Mouse (Mus musculus): Measurements from ENCODE around the gene Fxyd4. TPM values are rescaled to one million over a fixed set of nuclear protein-coding genes. Genes with fewer than 3 reads are reported as not detected.

Fxyd4 gene
- polyA plus RNA-seq (2015; fragmentation: Nextera tagmentation; extraction: Ambion mirVana): 1.8 and 3.5 TPM in 2 replicates

DNA sequence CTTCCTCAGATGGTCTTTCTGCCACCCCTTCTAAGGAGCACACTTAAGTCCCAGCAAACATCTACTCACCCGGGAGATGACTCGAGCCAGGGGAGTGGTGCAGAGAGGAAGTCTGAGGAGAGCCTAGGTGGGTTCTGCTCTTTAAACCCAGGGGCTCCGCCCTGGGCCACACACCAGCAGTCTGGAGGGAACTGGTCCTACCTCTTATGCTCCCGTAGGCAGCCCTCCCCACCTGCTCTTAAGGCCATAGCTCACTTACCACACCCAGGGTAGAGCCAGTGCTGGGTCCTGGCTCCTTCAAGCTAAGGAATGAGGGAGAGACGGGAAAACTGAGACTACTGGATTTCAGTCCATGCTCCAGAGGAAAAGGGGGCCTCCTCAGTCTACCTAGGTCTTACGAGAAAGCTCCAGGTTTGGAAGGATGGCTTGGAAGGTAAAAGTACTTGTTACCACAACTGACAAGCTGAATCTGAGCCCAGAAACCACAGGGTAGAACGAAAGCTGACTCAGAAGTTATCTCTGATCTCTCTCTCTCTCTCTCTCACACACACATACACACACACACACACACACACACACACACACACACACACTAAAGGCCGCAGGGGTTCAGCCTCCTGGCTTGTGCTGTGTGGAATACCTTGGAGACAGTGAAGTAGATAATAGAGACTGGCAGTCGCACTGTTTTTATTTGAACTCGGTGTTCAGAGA, at the start of gene Fxyd4:
TSS of gene Fxyd4 (minus strand) at position 471 of the 711 bp plus-strand sequence.
- Histone ChIP-seq H3K27me3 (ENCODE audit: control insufficient read depth, insufficient read depth, low read depth, low read length) (no peaks in the 10 kb centered on the region), H3K4me1 (ENCODE audit: control insufficient read depth, insufficient read depth, low read length) (no peaks in the 10 kb centered on the region), H3K9ac (ENCODE audit: low read depth, low read length) (no peak within 1 kb of the TSS), H3K27ac (ENCODE audit: low read length) (no peak within 1 kb of the TSS), H3K9me3 (replicated peaks; ENCODE audit: control insufficient read depth, low read length, poor library complexity, severe bottlenecking) (no peaks in the 10 kb centered on the region), H3K4me3 (ENCODE audit: low read depth, low read length) (no peak within 1 kb of the TSS), H3K36me3 (ENCODE audit: control insufficient read depth, insufficient read depth, low read length) (no peaks in the 10 kb centered on the region), H3K4me2 (ENCODE audit: low read length) (no peak within 1 kb of the TSS)
- ATAC-seq: no peak
- WGBS: 81% methylated on average over 10 of the region's 10 CpGs

GRCm38 (mm10) chr6:117987173-117987572, 49.7 kb upstream of the Fxyd4 start:
- H3K9ac ChIP-seq (ENCODE audit: low read depth, low read length): no peak overlapping the region
- H3K4me3 ChIP-seq (ENCODE audit: low read depth, low read length): no peak overlapping the region
- H3K27me3 ChIP-seq (ENCODE audit: control insufficient read depth, insufficient read depth, low read depth, low read length): no peaks in the 10 kb centered on the region
- H3K4me1 ChIP-seq (ENCODE audit: control insufficient read depth, insufficient read depth, low read length): no peaks in the 10 kb centered on the region
- no peak overlapping the region for H3K27ac ChIP-seq (ENCODE audit: low read length)
- no peak for ATAC-seq
- H3K36me3 ChIP-seq (ENCODE audit: control insufficient read depth, insufficient read depth, low read length): no peaks in the 10 kb centered on the region
- WGBS: 60% methylated on average over 5 of the region's 5 CpGs
- no peaks in the 10 kb centered on the region for H3K9me3 ChIP-seq (replicated peaks; ENCODE audit: control insufficient read depth, low read length, poor library complexity, severe bottlenecking)
- H3K4me2 ChIP-seq (ENCODE audit: low read length): no peak overlapping the region

- no peak overlapping the region for H3K4me3 ChIP-seq (ENCODE audit: low read depth, low read length)
- H3K27ac ChIP-seq (ENCODE audit: low read length): no peak overlapping the region
- WGBS: 69% methylated on average over 9 of the region's 9 CpGs
- ATAC-seq: no peak
- no peaks in the 10 kb centered on the region for H3K4me1 ChIP-seq (ENCODE audit: control insufficient read depth, insufficient read depth, low read length)
- H3K9ac ChIP-seq (ENCODE audit: low read depth, low read length): no peak overlapping the region
- H3K27me3 ChIP-seq (ENCODE audit: control insufficient read depth, insufficient read depth, low read depth, low read length): no peaks in the 10 kb centered on the region
- no peaks in the 10 kb centered on the region for H3K9me3 ChIP-seq (replicated peaks; ENCODE audit: control insufficient read depth, low read length, poor library complexity, severe bottlenecking)
- no peak overlapping the region for H3K4me2 ChIP-seq (ENCODE audit: low read length)
- H3K36me3 ChIP-seq (ENCODE audit: control insufficient read depth, insufficient read depth, low read length): no peaks in the 10 kb centered on the region
Measured at GRCm38 (mm10) chr6:117966729-117967128, 29.2 kb upstream of the Fxyd4 start.

DNA sequence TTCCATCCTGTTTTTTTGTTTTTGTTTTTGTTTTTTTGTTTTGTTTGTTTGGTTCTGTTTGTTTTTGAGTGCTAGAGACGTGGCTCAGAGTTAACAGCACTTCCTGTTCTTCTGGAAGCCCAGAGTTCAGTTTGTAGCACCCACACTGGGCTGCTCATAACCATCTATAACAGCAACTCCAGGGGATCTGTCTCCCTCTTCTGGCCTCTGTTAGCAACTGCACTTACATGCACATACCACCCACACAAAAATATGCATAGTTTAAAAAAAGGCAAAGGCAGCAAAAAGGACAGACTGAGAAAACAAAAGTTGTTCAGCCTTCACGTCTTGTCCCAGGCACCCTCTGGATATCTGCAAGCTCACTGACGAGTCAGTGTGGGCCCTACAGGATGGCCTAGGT, 25.7 kb upstream of the Fxyd4 start:
- Histone ChIP-seq H3K4me2 (ENCODE audit: low read length) (no peak overlapping the region), H3K4me1 (ENCODE audit: control insufficient read depth, insufficient read depth, low read length) (no peaks in the 10 kb centered on the region), H3K27ac (ENCODE audit: low read length) (no peak overlapping the region), H3K27me3 (ENCODE audit: control insufficient read depth, insufficient read depth, low read depth, low read length) (no peaks in the 10 kb centered on the region), H3K9me3 (replicated peaks; ENCODE audit: control insufficient read depth, low read length, poor library complexity, severe bottlenecking) (no peaks in the 10 kb centered on the region), H3K9ac (ENCODE audit: low read depth, low read length) (no peak overlapping the region), H3K4me3 (ENCODE audit: low read depth, low read length) (no peak overlapping the region), H3K36me3 (ENCODE audit: control insufficient read depth, insufficient read depth, low read length) (no peaks in the 10 kb centered on the region)
- WGBS: 81% methylated on average over 3 of the region's 3 CpGs
- no peak for ATAC-seq

DNA sequence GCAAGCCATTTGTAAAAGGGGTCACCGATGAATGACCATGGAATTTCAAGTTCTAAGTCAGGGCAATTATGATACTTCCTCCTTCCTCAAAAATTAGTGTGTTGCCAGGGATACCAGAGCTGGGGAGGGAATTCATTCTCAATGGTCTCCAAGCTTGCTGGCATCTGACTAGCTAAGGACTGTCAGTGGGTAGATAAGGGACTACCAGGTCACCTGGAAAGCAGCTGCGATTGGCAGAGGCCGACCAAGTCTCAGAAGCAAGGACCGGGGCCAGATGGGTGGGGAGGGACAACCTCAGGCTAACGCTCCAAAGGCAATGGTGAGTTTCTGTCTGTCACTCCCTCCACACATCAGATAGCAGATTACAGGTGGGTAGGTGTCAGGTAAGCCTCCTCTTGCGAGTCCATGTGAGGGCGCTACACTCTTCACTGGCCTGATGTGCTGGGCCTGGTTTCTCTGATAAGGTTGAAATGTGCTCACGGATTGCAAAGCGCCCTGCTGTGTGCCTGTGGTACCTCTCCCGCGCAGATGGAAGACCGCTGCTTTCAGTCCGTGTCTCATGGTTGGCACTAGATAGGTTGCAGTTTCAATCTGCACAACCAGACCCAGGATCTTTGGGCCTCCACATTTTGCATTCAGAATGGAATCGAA, 19.5 kb upstream of the Fxyd4 start:
- 20% methylated on average over 14 of the region's 14 CpGs for WGBS
- Histone ChIP-seq H3K36me3 (ENCODE audit: control insufficient read depth, insufficient read depth, low read length) (no peaks in the 10 kb centered on the region), H3K4me1 (ENCODE audit: control insufficient read depth, insufficient read depth, low read length) (peaks cover 5% of the 10 kb centered on the region; the same call in 1 of the 2 replicates), H3K27me3 (ENCODE audit: control insufficient read depth, insufficient read depth, low read depth, low read length) (no peaks in the 10 kb centered on the region), H3K4me3 (ENCODE audit: low read depth, low read length) (no peak overlapping the region), H3K9ac (ENCODE audit: low read depth, low read length) (no peak overlapping the region), H3K9me3 (replicated peaks; ENCODE audit: control insufficient read depth, low read length, poor library complexity, severe bottlenecking) (no peaks in the 10 kb centered on the region), H3K27ac (ENCODE audit: low read length) (no peak overlapping the region), H3K4me2 (ENCODE audit: low read length) (no peak overlapping the region)
- ATAC-seq: no peak

DNA sequence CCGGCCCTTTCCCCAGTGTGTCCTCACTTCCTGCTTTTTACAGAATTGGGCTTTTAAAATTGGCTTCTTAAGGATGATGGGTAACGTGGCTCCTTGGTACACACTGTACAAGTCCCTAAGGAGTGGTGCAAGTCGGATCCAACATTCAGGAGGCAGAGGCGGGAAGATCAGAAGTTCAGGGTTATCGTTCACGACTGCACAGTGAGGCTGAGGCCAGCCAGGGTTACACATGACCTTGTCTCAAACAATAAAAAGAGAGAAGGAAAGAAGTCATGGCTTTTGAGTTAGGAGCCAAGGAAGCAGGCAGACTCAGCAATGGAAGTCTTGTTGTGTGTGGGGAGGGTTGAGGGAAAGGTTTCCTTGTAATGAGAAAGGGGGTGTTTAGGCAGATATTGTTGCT, 18.7 kb upstream of the Fxyd4 start:
- Histone ChIP-seq H3K4me1 (ENCODE audit: control insufficient read depth, insufficient read depth, low read length) (peaks cover 5% of the 10 kb centered on the region; the same call in 1 of the 2 replicates), H3K9me3 (replicated peaks; ENCODE audit: control insufficient read depth, low read length, poor library complexity, severe bottlenecking) (no peaks in the 10 kb centered on the region), H3K4me3 (ENCODE audit: low read depth, low read length) (no peak overlapping the region), H3K9ac (ENCODE audit: low read depth, low read length) (no peak overlapping the region), H3K27ac (ENCODE audit: low read length) (no peak overlapping the region), H3K4me2 (ENCODE audit: low read length) (no peak overlapping the region), H3K36me3 (ENCODE audit: control insufficient read depth, insufficient read depth, low read length) (no peaks in the 10 kb centered on the region), H3K27me3 (ENCODE audit: control insufficient read depth, insufficient read depth, low read depth, low read length) (no peaks in the 10 kb centered on the region)
- WGBS: 65% methylated on average over 6 of the region's 6 CpGs
- no peak for ATAC-seq

DNA sequence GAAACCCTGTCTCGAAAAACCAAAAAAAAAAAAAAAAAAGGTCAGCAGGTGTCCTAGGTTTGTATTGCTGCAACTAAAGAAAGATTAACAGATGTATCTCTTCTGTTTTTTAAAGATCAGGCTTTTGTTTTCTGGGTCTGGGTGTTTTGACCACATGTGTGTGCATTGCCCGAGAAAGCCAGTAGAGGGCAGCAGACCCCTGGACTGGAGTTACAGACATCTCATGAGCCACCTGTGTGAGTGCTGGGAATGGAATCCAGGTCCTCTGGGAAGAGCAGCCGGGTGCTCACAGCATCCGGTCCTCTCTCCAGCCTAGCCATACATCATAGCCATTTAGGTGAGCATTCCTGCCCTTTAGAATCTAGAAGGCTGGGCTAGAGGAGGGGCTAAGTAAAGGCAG, 14.8 kb upstream of the Fxyd4 start:
- no peaks in the 10 kb centered on the region for H3K9me3 ChIP-seq (replicated peaks; ENCODE audit: control insufficient read depth, low read length, poor library complexity, severe bottlenecking)
- WGBS: 79% methylated on average over 4 of the region's 4 CpGs
- no peak for ATAC-seq
- no peak overlapping the region for H3K9ac ChIP-seq (ENCODE audit: low read depth, low read length)
- no peaks in the 10 kb centered on the region for H3K36me3 ChIP-seq (ENCODE audit: control insufficient read depth, insufficient read depth, low read length)
- no peak overlapping the region for H3K4me2 ChIP-seq (ENCODE audit: low read length)
- H3K27me3 ChIP-seq (ENCODE audit: control insufficient read depth, insufficient read depth, low read depth, low read length): no peaks in the 10 kb centered on the region
- H3K27ac ChIP-seq (ENCODE audit: low read length): no peak overlapping the region
- no peak overlapping the region for H3K4me3 ChIP-seq (ENCODE audit: low read depth, low read length)
- peaks cover 5% of the 10 kb centered on the region; the same call in 1 of the 2 replicates for H3K4me1 ChIP-seq (ENCODE audit: control insufficient read depth, insufficient read depth, low read length)

- no peak for ATAC-seq
- WGBS: 93% methylated on average over 2 of the region's 2 CpGs
Measured at GRCm38 (mm10) chr6:117943899-117944298, 6.4 kb upstream of the Fxyd4 start.

GRCm38 (mm10) chr6:117942769-117943168, 5.3 kb upstream of the Fxyd4 start:
- Histone ChIP-seq H3K4me2 (ENCODE audit: low read length) (no peak overlapping the region), H3K4me1 (ENCODE audit: control insufficient read depth, insufficient read depth, low read length) (no peaks in the 10 kb centered on the region), H3K27me3 (ENCODE audit: control insufficient read depth, insufficient read depth, low read depth, low read length) (no peaks in the 10 kb centered on the region), H3K4me3 (ENCODE audit: low read depth, low read length) (no peak overlapping the region), H3K27ac (ENCODE audit: low read length) (no peak overlapping the region), H3K36me3 (ENCODE audit: control insufficient read depth, insufficient read depth, low read length) (no peaks in the 10 kb centered on the region), H3K9me3 (replicated peaks; ENCODE audit: control insufficient read depth, low read length, poor library complexity, severe bottlenecking) (no peaks in the 10 kb centered on the region), H3K9ac (ENCODE audit: low read depth, low read length) (no peak overlapping the region)
- WGBS: 77% methylated on average over 10 of the region's 10 CpGs
- no peak for ATAC-seq

More at GRCm38 (mm10) chr6:117943899-117944298, 6.4 kb upstream of the Fxyd4 start:
- Histone ChIP-seq H3K36me3 (ENCODE audit: control insufficient read depth, insufficient read depth, low read length) (no peaks in the 10 kb centered on the region), H3K4me3 (ENCODE audit: low read depth, low read length) (no peak overlapping the region), H3K4me2 (ENCODE audit: low read length) (no peak overlapping the region), H3K27ac (ENCODE audit: low read length) (no peak overlapping the region), H3K4me1 (ENCODE audit: control insufficient read depth, insufficient read depth, low read length) (no peaks in the 10 kb centered on the region), H3K9me3 (replicated peaks; ENCODE audit: control insufficient read depth, low read length, poor library complexity, severe bottlenecking) (no peaks in the 10 kb centered on the region), H3K9ac (ENCODE audit: low read depth, low read length) (no peak overlapping the region), H3K27me3 (ENCODE audit: control insufficient read depth, insufficient read depth, low read depth, low read length) (no peaks in the 10 kb centered on the region)

Measured in midbrain, embryonic 16.5 days (tissue).